Mouse (Mus musculus): ENCODE data around the gene Gm45716.

Gene Gm45716

DNA sequence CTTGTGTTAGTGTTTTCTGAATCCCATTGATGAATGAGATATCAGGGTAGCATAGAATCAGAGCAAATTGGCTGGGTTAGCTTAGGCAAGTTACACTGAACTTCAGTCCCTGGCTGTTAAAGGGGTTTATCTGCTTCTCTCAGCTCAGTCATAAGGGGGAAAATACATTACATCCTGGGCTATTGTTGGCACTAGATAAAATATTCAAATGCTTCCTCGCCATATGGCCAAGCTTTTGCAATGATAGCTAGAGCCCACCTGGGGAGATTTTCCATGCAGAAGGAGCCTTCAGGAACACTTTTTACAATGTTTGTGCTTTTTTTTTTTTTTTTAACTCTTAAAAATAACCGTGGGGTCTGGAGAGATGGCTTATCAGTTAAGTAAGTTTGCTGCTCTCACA, 96.6 kb downstream of the Gm45716 start:
- no peak for DNase-seq (ENCODE audit: low spot score in 2 of 2)

DNA sequence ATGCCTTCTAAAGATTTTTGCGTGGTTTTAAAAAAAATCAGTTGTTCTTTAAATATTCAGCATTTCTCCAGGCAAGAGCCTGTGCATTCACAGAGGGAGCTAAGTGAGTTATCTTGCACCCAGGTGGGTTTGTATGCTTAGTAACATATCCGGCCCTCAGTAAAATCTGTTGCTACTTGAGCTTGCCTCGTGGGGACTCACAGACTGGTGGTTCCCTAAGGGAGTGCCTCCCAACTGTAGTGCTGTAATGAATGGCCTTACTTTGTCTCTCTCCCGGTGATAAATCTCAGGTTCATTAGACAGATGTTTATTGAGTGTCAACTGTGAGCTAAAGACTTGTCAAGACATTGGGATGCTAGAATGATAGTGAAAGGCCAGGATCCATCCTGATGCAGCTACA, 97.1 kb downstream of the Gm45716 start:
- no peak for DNase-seq (ENCODE audit: low spot score in 2 of 2)

GRCm38 (mm10) chr11:90286550-90287154, 99.2 kb downstream of the Gm45716 start:
- DNase-seq (ENCODE audit: low spot score in 2 of 2), result no peak

DNA sequence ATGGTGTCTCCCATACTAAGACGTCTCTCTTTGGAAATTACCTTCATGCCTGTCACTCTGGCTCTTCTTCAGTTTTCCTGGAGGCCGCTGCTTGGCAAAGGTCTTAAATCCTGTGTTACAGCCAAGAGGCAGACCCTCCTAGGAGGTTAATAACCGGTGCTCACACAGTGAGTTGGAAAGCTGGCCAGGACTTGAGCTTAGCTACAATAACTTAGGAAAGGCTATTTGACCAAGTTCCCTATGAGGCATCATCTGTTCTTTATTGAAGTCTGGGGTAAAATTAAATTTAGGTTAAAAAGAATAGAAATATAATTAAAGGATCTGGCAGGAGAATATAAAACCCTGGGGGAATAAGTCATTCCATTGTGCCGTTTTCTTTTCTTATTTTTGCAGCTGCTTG, 103.7 kb downstream of the Gm45716 start:
- no peak for DNase-seq (ENCODE audit: low spot score in 2 of 2)

DNA sequence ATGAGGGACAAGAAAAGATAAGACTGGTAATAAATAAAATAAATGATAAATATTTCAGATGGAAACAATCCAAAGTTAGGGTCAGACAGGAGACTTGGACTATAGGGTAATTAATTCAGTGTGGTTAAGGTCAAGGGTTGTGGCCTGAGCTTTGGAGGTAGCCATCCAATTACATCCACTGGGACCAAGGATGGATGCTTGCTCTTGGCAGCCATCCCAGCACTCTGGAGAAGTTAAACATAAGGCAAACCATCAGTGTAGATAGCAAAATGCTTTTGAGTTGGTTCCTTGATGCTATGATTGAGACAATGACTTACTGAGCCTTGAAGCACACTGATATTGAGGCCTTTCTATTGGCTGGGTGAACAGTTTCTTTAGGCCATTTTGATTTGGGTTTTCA, 105.3 kb downstream of the Gm45716 start:
- no peak for DNase-seq (ENCODE audit: low spot score in 2 of 2)

DNA sequence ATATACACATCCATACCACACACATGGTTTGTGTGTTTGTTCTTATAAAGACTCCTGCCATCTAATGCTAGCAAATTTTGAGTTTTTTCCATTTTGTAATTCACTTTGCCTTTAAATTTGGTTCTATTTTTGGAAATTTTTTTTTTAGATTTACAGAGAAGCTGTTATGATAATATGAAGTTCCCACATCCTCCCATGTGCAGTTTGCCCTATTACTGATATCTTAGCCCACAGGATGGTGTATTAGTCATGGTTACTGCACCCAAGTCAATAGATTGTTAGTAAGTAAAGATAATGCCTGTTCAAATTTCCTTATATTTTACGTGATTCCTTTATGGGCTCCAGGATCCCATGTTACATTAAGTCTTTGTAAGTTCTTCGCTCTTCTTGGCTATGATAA, 107.1 kb downstream of the Gm45716 start:
- no peak for DNase-seq (ENCODE audit: low spot score in 2 of 2)

Measured in spleen, postnatal 10 days (tissue).